Mouse (Mus musculus) heart, postnatal 25 days (tissue): ENCODE measurements around the gene Prdm11. TPM values are rescaled to one million over a fixed set of nuclear protein-coding genes. Genes with fewer than 3 reads are reported as not detected.

Experiments used
- DNase-seq: peaks from one replicate; pipeline ENCODE4 v3.0.0; 2022; ENCODE audit warnings: low spot score
- intact Hi-C: fragments of 180-260 bp; cut with DNase I; formaldehyde crosslinking; loops from one replicate; pipeline ENCODE4 v1.15.1; 2025
- total RNA-seq, 2 experiments: library from RNA; stranded (reverse); gene quantifications; 2 replicates each; pipeline ENCODE4 v1.2.3; 2021

Gene Prdm11
- total RNA-seq, 2 experiments from 2014 or later = 9.5 to 10.3 TPM

DNA sequence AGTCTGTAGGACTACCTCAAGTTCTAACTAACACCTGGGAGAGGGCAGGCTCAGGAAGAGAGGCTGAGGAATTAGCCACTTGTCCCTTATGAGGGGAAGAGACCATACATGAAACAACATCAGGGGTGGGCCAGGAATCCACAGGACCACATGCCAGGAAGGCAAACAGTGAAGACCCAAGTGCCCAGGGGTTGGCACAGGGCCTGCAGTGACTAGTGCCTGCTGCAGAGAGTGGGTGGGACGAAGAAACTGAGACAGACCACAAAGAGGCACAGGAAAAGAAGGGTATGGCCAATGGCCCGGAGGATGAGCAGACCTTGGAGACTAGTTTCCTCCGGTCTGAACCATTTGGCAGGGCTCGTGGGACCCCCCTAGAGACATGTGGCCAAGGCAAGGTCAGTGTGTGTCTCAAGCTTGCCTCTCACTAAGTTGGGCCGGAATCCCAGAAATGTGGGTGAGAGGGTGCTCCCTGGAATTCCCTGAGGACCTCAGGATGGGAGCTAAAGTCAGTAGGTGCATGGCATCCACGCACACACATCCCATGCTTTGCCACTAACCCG is 1.6 kb upstream of the Prdm11 start:
- intact Hi-C loops = no loop called here

DNA sequence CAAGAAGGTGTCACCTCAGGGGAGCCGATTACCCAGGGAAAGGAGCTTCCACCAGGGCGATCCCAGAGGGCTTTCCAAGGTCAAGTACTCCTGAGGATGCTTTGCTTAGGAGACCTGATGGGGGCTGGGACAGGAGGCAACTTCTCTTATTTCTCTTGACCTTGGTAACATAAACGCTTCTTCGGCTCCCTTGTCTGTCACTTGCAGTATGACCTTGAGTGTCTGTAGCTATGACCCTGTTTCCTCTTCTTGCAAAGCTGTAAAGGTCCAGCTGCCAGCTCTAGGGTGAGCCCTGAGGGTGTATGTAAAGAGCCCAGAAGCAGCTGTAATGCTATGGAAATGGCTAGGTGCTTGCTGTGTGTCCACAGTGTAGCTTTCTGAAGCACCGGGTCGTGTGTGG is 1.1 kb upstream of the Prdm11 start:
- no peak for DNase-seq
- intact Hi-C loops = no loop called here

More for the DNA sequence above, 1.6 kb upstream of the Prdm11 start:
- DNase-seq = no peak

DNA sequence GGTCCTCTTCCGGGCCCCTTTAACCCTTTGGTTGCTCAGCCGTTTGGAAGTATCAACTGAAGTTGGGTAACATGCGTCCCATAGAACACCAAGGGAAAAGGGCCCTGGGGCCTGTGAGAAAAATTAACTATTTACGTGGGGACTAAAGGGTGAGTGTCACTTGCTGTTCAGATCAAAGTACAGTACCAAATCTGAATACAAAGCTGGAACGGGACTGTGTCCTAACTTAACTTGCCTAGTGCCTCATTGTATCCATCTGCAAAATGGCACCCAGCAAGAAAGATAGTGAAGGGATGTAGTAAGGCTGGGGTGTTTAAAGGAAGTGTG is 505 bp upstream of the Prdm11 start:
- intact Hi-C loops = no loop called here
- DNase-seq = no peak

DNA sequence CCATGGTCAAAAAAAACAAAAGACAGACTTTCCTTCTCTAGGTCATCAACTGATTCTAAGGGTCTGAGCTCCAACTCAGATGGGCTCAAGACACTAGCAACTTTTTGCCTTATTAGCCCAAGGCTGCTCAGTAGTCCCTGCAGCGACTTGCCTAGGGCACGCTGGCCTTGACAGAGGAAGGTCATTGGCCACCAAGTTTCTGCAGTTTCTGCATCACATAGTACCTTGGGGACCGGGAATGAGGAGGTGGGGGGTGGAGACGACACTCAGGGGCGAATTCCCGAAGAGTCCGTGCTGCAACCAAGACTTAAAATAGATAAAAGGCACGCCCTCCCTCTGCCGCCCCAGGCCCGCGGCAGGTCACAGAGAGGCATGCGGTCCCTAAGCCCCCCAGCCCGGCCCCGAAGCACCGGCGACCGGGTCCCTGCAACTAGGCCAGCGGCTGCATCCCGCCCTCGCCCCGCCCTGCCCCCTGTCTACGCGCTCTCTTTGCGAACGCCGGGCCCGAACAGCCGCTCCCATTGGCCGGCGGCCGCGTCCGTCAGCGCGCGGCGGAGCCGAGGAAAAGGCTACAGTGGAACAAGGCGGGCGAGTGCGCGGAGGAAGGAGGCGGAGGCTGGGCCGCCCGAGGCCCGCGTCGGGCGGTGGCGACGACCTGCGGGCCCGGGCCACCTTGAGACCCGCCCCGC is 694 bp downstream of the Prdm11 start:
- intact Hi-C loops = no loop called here
- peak; percentile 94 for DNase-seq

DNA sequence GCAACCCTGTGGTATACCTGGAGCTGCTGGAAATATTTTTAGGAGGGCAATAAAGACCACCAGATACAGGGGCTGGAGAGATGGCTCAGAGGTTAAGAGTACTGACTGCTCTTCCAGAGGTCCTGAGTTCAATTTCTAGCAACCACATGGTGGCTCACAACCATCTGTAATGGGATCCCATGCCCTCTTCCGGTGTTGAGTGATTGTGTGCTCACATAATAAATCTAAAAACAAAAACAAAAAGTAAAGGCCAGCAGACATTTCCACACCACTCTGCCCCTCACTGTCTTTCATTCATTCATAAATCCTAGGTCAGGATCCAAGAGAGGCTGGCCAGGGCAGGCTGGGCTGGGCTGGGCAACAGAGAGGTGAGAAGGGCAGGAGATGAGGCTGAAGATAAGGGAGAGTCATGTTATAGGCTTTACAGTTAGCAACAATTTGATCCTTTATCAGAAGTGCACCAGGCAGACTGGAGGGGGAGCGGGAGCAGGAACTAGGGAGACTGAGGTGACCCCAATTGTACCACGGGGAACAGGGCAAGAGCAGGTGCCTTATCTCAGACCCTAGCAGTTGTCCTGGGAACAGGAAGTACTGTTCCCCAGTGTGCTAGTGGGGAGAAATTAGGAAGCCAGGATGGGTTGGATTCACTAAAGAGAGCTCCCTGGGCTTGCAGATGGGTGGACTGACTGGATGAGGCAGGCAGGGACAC is 2.4 kb downstream of the Prdm11 start:
- intact Hi-C loops = loop anchor here (5.0 kb wide), 1 partner anchor 56 kb away; no protein-coding TSS in a partner anchor
- no peak for DNase-seq

DNA sequence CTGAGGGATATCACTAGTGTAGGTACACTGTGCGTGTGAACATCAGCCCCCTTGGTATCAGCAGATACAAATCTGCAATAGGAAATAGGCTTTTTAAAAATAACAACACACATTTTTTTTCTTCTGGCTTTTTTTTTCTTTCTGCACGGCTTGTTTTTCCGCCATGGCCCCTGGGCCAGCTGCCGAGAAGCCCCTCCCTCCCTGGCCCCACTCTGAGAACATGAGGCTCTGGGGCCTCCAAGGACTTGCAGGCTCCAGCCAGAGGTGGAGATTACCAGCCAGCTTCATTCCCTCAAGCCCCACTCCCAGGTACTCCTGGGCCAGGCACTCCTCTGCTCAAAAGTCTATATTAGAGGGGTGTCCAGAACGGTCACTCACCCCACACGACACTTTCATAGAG is 4.5 kb downstream of the Prdm11 start:
- intact Hi-C loops = loop anchor here (5.0 kb wide), 1 partner anchor 54 kb away; no protein-coding TSS in a partner anchor
- no peak for DNase-seq

DNA sequence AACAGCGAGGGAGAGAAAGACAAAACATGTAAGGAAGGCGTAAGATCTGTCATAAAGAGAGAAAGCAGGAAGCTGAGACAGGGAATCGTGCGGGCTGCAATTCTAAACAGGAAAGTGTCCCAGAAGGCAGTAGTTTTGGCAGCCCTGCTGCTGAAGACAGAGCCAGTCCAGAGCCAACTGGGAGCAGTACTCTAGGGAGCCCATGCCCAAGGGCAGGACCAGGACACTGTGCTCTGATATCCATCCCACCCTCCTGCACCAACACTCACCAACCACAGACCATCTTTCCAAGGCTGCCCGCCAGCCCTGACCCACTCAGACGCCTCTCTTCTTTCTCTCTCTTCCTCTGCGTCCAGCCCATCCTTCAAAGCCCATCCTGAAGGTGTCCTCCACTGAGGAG is 5.1 kb downstream of the Prdm11 start:
- no peak for DNase-seq

DNA sequence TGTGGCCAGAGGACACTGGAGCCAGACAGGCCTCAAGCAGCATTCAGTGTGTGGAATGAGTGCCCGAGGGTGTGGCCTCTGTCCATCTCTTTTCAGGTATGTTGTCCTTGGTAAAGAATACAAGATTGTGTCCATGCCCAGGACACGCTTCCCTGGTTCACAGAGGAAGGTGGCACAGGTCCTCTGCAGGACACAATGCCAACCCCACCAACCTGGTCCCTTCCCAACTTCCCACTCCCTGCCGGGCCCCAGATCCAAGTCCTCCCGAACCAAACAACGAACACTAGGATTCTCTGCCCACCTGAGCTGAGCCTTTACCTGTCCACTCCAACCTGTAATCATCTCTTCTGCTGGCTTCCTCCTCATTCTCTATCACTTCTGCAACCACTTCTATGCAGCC is 6.3 kb downstream of the Prdm11 start:
- intact Hi-C loops = loop anchor here (5.0 kb wide), 1 partner anchor 52 kb away; no protein-coding TSS in a partner anchor
- no peak for DNase-seq

More for the DNA sequence above, 5.1 kb downstream of the Prdm11 start:
- intact Hi-C loops = loop anchor here (5.0 kb wide), 1 partner anchor 54 kb away; no protein-coding TSS in a partner anchor

DNA sequence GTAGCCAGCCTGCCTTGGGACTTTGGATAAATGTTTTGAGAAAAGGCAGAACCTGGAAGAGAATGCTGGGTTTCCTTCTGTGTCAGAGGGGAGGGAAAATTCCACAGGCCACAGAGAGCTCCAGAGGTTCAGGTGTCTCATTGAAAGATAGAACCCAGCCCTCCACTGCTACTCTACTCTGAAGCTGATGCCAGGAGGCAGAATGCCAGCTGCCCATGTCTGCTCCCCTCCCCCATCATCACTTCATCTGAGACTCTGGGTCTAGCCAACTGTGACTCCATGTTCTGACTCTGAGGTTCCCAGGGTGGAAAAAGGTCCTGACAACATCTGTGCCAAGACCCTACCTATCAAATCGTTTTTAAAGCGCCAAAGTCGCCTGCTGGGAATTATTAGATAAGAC is 6.9 kb downstream of the Prdm11 start:
- no peak for DNase-seq
- intact Hi-C loops = no loop called here

DNA sequence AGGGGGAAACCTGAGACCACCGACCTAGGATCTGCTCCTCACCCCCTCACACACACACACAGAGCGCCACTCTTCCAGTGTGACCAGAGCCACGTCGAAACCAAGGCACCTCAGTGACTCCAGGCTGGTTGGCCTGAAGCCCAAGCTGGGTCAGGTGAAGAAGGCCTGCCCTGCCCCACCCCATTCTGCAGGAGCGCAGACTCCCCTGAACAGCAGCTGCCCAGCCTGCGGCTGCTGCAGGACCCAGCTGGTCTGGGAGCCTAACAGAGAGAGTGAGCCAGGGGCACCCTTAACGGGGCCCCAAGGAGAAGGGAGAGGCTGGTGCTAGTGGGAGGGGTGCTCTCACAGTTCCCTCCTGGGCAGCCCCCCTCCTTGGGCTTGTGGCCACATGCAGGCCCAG is 10.3 kb downstream of the Prdm11 start:
- no peak for DNase-seq
- intact Hi-C loops = no loop called here

DNA sequence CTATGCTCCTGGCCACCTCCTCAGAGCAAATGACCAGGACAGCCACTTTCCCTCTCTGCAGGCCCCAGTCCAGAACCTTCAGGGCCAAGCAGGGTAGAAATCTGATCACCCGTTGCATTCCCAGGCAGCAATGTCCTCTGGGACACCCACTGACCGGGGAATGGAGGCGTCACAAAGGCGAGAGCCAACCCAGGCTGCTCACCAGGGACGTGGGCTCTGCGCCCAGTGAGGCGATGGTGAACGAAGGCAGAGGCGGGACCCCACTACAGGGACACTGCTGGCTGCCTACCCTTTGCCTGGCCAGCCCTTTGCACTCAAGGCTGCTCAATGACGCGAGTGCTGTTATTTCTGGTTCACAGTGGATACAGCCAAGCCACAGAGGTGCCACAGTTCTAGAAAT is 13.3 kb downstream of the Prdm11 start:
- intact Hi-C loops = no loop called here
- peak; percentile 72 for DNase-seq

DNA sequence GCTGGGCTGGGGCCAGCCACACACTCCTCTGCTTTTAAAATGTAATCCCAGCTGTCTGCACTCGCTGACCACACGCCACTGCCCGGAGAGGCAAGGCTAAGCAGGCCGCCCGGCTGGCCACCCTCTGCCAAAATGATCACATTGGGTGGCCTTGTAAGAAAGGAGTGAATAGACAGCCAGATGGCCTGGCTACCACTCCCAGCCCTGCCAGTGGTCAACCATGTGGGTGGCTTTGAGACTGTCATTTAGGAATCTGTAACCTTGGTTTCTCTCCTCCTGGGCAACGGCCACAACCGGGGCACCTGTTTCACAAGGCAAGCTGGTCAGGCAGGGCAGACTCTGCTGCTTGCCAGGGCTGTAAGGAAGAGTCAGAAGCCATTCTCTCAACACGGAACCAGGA is 13.9 kb downstream of the Prdm11 start:
- intact Hi-C loops = no loop called here
- DNase-seq = peak; percentile 42

DNA sequence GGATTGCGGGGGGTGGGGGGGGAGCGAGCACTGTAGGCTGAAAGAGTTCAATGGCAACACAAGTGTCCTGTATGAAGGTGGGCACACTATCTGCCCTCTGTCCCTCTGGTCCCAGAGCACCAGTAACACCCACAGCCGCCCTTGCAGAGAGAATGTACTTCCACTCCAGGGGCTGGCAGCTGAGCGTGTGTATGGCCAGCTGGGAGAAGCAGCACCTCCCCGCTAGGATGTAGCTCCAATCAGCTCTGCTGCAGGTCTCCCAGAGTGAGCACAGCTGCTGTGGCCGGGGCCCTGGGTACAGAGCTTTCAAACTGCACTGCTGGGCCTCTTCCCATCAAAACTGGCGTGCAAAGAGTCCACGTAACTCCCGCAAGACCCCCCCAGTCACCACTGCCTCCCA is 14.9 kb downstream of the Prdm11 start:
- no peak for DNase-seq
- intact Hi-C loops = no loop called here

DNA sequence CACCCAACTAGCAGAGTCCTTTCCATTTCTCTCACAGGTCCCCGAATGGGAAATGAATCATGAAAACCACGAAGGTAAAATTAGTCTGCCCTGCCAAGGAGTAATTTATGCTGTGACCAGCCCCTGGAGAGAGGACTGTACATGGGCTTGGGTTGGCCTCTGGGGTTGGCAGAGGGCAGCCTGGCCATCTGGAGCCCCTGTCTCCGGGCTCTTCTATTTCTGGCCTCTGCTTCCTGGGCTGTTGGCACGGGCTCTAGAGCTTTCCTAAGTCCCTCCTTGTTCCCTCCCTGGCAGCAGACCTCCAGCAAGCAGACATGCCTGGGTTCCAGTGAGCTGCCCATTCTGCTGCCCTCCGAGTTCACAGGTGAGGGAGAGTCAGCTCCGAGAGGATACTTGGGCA is 15.9 kb downstream of the Prdm11 start:
- intact Hi-C loops = no loop called here
- DNase-seq = no peak

DNA sequence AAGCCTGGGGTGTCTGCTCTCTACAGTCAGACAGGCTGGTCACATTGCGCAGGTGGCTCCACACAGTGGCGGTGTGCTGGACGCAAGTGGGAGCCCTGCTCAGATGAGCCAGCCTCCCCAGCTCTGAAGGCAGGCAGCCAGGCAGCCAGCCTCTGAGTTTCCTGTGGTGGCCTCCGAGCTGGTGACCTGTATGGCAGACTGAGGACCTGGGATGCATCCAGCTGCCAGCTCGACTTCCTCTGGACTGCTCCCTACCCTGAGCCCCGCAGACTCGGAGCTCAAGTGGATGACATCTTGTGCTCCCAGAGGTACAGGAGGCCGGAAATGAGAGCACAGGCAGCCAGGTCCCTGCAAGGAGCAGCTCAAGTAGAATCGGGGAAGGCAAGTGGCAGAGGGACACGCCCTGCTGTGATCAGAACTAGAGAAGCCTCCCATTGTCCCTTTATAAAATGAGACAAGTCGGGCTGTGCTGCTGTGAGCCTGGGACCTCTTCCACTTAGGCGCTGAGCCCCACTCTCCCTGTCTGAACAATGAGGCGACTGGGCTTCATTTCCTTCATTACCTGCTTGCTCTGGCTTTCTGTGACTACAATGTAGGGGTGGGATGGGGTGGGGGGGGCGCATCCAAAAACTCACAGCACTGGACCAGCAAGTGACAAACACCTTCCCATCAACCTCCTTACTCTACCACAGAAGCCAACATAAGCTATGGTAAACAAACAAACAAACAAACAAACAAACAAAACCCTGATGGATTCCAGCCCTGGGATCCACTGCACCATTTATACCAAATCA is 16.5 kb downstream of the Prdm11 start:
- DNase-seq = no peak
- intact Hi-C loops = no loop called here

DNA sequence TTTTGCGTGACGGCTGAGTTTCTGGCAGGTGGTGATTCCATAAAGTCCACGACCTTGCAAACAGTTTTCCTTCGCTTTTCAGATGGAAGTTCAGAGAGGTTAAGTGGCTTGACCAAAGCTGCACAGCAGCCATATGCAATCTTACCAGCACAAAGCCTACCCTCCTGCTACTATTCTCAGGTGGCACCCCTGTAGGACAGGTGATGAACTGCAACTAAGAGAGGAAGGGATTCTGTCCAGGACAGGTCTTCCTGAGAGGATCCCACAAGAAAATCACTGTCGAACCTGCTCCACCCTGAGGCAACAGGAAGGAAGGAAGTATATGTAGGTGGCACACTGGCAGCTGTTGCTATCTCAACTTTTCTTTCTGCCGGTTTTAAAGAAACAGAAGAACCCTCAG is 17.1 kb downstream of the Prdm11 start:
- no peak for DNase-seq
- intact Hi-C loops = no loop called here

DNA sequence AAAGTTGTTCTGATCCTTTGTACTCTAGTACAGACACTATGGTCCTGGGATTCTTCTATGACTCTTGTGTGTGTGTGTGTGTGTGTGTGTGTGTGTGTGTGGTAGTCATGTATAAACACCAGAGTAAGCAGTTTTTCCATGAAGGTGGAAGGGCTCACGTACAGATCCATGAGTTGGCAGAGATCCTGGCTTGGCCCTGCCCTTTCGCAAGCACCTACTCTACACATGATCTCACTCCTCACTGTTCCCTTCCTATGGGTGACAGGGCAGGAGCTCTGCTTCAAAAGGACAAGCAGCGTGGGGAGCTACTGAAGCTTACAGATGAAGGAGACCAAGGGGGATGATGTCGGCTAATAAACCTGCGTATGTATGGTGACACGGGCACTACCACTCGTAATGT is 18.3 kb downstream of the Prdm11 start:
- intact Hi-C loops = no loop called here
- DNase-seq = no peak

DNA sequence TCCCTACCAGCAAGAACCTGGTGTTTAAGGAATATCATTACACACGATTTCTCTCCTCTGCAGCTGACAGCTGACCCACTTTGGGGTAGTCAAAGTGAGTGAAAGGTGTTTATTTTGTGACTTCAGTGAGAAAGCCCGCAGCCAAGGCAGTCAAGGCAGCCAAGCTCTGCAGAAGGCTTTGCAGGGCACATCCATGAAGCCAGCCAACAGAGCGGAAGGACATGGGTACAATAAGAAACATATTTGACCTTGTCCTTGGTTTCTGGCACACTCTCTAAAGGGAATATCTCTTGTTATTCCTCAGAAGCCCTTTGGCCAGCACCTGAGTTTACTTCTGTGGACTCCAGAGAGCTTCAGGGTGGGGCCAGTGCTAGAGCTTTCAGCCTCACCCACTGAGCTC is 21.5 kb downstream of the Prdm11 start:
- no peak for DNase-seq
- intact Hi-C loops = no loop called here

DNA sequence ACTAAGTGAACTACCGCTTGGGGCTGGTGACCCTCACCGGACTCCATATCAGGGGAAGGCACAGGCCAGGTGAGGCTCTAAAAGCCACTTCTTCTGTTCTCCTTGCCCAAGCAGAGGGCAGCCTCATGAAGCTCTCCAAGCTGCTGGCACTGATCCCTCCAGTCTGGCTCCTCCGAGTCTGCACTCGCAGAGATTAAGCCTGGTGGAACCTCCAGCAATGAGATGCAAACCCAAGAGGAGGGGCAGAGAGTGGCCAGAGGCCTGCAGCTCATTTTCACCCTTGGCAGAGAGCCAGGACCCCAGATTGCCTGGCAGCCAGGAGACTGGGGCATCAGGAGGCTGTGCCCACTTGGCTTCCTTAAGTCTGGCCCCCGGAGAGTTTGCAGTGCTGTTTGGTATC is 27.1 kb downstream of the Prdm11 start:
- DNase-seq = no peak
- intact Hi-C loops = no loop called here

DNA sequence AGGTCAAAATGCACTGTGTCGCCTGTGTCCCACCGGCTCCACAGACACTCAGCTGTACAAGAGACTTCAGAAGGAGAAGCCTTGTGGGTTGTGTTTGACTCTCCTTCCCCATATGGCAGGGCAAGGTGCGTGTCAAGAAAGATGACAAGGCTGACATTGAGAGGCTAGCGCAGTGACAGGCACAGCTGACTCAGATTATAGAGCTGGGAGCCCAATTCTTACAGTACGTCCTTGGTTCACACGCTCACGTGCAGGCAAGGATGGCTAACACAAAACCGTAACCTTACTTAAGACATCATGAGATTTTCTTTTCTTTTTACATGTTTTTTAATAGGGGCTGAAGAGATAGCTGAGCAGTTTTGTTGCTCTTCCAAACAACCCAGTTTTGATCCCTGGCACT is 28.8 kb downstream of the Prdm11 start:
- intact Hi-C loops = no loop called here
- DNase-seq = no peak

DNA sequence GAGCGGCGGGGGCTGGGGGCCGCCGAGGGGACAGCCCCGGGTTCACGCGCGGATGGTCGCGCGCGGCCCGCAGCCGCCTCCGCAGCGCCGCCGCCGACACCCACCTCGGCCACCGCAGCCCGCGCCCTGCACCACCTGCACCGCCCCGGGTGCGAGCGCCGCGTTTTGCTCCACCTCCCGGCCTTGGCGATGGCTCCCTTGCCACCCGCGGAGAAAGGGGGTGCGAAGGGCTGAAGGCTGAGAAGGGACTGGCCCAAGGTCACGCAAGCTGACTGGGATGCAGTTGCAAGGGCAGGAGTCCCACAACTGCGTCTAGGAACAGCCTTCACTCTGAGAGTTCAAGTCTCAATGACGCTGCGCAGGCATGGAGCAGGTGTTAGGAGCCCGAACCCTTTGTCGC is 30.9 kb downstream of the Prdm11 start:
- DNase-seq = no peak
- intact Hi-C loops = no loop called here
